Mouse (Mus musculus): Measurements from ENCODE around the gene Tradd.

DNA sequence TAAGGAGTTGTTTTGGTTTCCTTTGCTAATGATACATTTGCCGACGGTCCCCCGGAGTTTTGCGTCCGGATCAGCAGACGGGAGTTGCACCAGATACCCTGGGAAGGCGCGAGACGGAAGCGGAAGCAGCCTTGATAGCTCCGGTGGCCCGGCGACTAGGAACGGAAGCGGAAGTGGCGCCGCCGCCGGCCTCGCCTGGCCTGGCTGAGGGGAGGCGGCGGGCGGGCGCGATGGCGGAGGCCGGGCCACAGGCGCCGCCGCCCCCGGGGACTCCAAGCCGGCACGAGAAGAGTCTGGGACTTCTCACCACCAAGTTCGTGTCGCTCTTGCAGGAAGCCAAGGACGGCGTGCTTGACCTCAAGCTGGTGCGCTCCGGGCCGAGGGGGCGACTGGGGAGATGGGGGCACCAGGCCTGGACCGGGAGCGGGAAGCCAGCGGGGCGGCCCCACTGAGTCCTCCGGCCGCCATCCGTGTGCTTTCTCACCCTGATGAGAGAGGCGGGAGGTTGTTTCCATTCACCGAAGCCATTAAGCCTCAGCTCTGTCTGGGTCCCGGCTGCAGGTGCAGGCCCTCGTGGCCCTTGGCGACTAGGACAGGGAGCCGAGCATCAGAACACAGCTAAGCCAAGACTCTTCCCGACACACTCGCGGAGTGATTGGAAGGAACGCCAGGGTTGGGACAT lies 33.2 kb upstream of the Tradd start, which contains the start of gene E2f4:
- TF ChIP-seq CTCF (IDR thresholded peaks at IDR 0.05; ENCODE audit: low read depth, low read length): no peak
- no peak for TF ChIP-seq GATA2 (IDR thresholded peaks at IDR 0.05; ENCODE audit: borderline replicate concordance, low read depth, low read length)

All from G1E (cell line).